Mouse (Mus musculus) heart, embryonic 14.5 days (tissue): ENCODE measurements at regions not wholly inside any gene's neighbourhood (a gene's known extent, or its start where the extent isn't known, plus 50 kb on each side); places are given as distances from the start of the nearest gene placed in this dataset.

Source experiments
- ATAC-seq: fragments of 200-750 bp; cut with Nextera tagmentation; 2 replicates; pipeline ENCODE4 v1.8.0; 2017; ENCODE audit warnings: low read depth, moderate TSS enrichment; ENCODE audit not compliant: insufficient number of reproducible peaks, insufficient read depth, low FRiP score
- H3K27ac ChIP-seq, 2 experiments: fragments of 200-500 bp in 1 of 2; fragments of 300-500 bp in 1 of 2; sonication (generic) in 1 of 2; replicated peaks in 1 of 2; 2 replicates each; pipeline ENCODE4 v1.5.1; 2012 to 2014; ENCODE audit warnings: low read depth in 2 of 2, low read length in 2 of 2, control low read depth in 1 of 2, mild to moderate bottlenecking in 1 of 2, mixed read lengths in 1 of 2; ENCODE audit not compliant: control insufficient read depth in 1 of 2, insufficient read depth in 1 of 2
- H3K27me3 ChIP-seq: fragments of 300-500 bp; sonication (generic); 2 replicates; pipeline ENCODE4 v1.6.1; 2014; ENCODE audit warnings: mild to moderate bottlenecking, low read length, control low read depth; ENCODE audit not compliant: control insufficient read depth, insufficient read depth
- H3K36me3 ChIP-seq: fragments of 300-500 bp; sonication (generic); 2 replicates; pipeline ENCODE4 v1.6.1; 2014; ENCODE audit warnings: mild to moderate bottlenecking, control low read depth, low read length, mixed read lengths; ENCODE audit not compliant: control insufficient read depth, insufficient read depth
- H3K4me1 ChIP-seq, 2 experiments: fragments of 200-500 bp in 1 of 2; fragments of 300-500 bp in 1 of 2; sonication (generic) in 1 of 2; 2 replicates each; pipeline ENCODE4 v1.6.1; 2012 to 2014; ENCODE audit warnings: low read length in 2 of 2, control low read depth in 1 of 2, mixed read lengths in 1 of 2; ENCODE audit not compliant: control insufficient read depth in 2 of 2, insufficient read depth in 2 of 2
- H3K4me2 ChIP-seq: fragments of 300-500 bp; sonication (generic); 2 replicates; pipeline ENCODE4 v1.6.1; 2014; ENCODE audit warnings: mild to moderate bottlenecking, low read length
- H3K4me3 ChIP-seq, 2 experiments: fragments of 200-500 bp in 1 of 2; fragments of 300-500 bp in 1 of 2; sonication (generic) in 1 of 2; 2 replicates each; pipeline ENCODE4 v1.5.1; 2012 to 2014; ENCODE audit warnings: low read length in 2 of 2, mild to moderate bottlenecking in 2 of 2, control low read depth in 1 of 2, low read depth in 1 of 2, moderate library complexity in 1 of 2; ENCODE audit not compliant: control insufficient read depth in 1 of 2, insufficient read depth in 1 of 2
- H3K9ac ChIP-seq: fragments of 300-500 bp; sonication (generic); 2 replicates; pipeline ENCODE4 v1.6.1; 2014; ENCODE audit warnings: mild to moderate bottlenecking, low read length
- H3K9me3 ChIP-seq: fragments of 300-500 bp; sonication (generic); 2 replicates; pipeline ENCODE4 v1.6.1; 2016; ENCODE audit warnings: low read length, control low read depth; ENCODE audit not compliant: control insufficient read depth
- WGBS: fragments of 180-500 bp; shearing (Covaris S2); extraction: QIAGEN DNeasy Blood & Tissue Kit; methylation state at CpG from one replicate; pipeline ENCODE4 v1.1.7; 2014; 5-methylcytosine and 5-hydroxymethylcytosine counted together

DNA sequence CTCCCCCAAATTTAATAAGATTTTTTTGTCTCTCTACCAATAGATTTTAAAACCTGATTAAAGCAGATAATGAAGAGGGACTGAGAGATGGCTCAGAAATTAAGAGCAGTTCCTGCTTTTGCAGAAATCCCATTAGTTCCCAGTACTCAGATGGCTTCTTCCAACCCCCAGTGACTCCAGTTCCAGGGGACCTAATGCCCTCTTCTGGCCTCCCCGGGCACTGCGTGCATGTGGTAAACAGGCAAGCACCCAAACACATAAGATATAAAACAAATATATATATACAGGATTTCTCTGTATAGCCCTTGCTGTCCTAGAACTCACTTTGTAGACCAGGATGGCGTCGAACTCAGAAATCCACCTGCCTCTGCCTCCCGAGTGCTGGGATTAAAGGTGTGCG, 163.9 kb upstream of the Dkk2 start:
- no peak for ATAC-seq
- Histone ChIP-seq H3K9ac (no peak overlapping the region), H3K27ac (no peak overlapping the region), H3K4me2 (no peak overlapping the region), H3K4me1 (no peaks in the 10 kb centered on the region), H3K27me3 (no peaks in the 10 kb centered on the region), H3K9me3 (no peaks in the 10 kb centered on the region), H3K4me3 (no peak overlapping the region), H3K36me3 (no peaks in the 10 kb centered on the region)
- WGBS: 78% methylated on average over 6 of the region's 6 CpGs

DNA sequence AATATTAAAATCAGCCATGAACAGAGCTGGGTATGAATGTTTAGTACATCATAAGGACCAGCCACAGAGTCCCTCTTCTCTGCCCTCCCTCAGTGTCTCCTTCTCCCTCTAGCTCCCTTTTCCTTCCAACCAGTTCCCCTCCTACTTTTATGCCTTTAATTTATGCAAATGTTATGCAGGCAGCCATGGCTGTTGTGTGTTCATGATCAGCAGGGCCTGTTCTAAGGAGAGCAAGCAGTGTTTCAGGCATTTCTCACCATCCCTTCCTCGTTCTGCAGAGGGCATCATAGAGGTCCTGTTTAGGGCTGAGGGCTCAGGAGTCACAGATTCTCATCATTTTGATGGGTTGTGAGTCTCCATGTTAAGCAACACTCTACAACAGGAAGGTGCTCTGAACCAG, 162.4 kb upstream of the Dkk2 start:
- H3K27me3 ChIP-seq: no peaks in the 10 kb centered on the region
- H3K27ac ChIP-seq: no peak overlapping the region
- no peaks in the 10 kb centered on the region for H3K36me3 ChIP-seq
- no peak for ATAC-seq
- no peak overlapping the region for H3K4me3 ChIP-seq
- WGBS: 40% methylated on average over 1 of the region's 1 CpGs
- H3K9me3 ChIP-seq: no peaks in the 10 kb centered on the region
- H3K4me2 ChIP-seq: no peak overlapping the region
- H3K9ac ChIP-seq: no peak overlapping the region
- H3K4me1 ChIP-seq: no peaks in the 10 kb centered on the region

DNA sequence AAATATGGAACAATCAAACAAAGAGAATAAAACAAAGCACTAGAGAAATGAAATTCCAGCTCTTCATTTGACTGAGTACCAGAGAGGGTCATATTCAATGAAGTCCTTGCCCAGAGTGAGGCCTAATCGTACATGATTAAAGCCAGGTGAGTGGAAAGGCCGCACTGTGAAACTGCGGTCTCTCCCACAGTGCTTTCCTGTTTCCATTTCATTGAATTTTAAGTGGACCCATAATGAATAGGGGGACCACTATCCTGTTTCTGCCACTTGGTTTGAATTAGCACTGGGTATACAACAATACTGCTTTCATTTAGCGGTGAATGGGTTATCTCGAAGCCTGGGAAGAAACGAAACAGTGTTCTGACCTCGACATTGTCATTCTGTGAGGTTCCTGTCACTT, 144.2 kb upstream of the Dkk2 start:
- no peaks in the 10 kb centered on the region for H3K9me3 ChIP-seq
- H3K36me3 ChIP-seq: no peaks in the 10 kb centered on the region
- H3K4me3 ChIP-seq: no peak overlapping the region
- H3K27me3 ChIP-seq: no peaks in the 10 kb centered on the region
- no peak overlapping the region for H3K9ac ChIP-seq
- no peak for ATAC-seq
- no peaks in the 10 kb centered on the region for H3K4me1 ChIP-seq
- H3K4me2 ChIP-seq: no peak overlapping the region
- WGBS: 83% methylated on average over 7 of the region's 7 CpGs
- no peak overlapping the region for H3K27ac ChIP-seq

DNA sequence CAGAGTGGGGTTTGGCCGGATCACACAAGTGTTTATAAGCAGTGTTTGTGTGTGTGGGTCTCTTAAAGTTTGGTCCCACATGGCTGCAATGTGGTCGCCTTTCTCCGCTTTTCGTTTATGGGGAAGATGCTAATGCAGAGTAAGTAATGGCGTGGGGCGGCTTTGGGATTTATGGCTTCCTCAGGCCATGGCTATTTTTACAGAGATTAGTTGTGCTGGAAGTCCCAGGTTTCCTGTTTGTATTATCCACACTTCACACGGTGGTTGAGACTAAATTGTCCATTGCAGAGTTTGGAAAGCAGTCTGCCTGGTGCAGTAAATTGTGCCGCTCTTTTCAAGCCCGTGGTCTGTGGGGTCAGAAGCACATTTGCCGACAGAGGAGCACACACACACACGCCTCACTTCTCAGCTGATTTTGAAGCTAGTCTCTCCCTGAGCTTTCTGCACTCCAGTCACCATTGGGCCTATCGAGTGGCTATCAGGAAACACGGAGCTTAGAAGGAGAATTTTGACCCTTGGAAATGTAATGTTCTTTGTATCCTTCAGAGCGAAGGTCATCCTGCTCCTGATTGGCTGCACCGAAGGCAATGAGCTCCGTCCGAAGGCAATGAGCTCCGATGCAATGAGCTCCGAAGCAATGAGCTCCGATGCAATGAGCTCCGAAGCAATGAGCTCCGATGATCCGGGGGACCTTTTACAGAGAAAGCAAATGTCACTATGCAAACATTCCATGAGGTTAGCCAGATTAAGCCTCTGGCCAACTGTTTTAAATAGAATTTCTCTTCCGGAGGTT, 142.9 kb upstream of the Dkk2 start:
- ATAC-seq: no peak
- Histone ChIP-seq H3K36me3 (no peaks in the 10 kb centered on the region), H3K4me1 (no peaks in the 10 kb centered on the region), H3K4me3 (no peak overlapping the region), H3K27me3 (no peaks in the 10 kb centered on the region), H3K27ac (no peak overlapping the region), H3K9me3 (no peaks in the 10 kb centered on the region), H3K9ac (no peak overlapping the region), H3K4me2 (no peak overlapping the region)
- 71% methylated on average over 24 of the region's 24 CpGs for WGBS

DNA sequence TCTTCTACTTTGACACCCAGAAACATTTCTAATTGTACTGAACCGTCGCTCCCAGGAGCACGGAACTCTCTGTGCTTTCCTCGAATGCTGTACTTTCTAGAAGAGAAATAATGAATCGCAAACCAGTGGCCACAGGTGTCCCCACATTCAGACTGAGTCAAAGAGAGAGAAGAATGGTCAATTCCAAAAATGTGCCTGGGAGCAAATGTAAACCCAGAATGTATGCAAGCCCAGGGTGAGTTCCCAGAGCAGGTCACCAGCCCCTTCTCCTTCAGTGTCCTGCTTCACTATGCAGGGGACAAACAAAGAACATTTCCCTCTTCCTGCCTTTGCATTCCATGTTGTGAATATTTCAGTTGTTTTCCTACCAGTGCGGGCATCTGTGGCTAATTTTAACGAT, 141.7 kb upstream of the Dkk2 start:
- H3K27ac ChIP-seq: no peak overlapping the region
- H3K27me3 ChIP-seq: no peaks in the 10 kb centered on the region
- H3K36me3 ChIP-seq: no peaks in the 10 kb centered on the region
- no peaks in the 10 kb centered on the region for H3K9me3 ChIP-seq
- 85% methylated on average over 7 of the region's 7 CpGs for WGBS
- no peak for ATAC-seq
- no peak overlapping the region for H3K4me2 ChIP-seq
- no peaks in the 10 kb centered on the region for H3K4me1 ChIP-seq
- no peak overlapping the region for H3K9ac ChIP-seq
- H3K4me3 ChIP-seq: no peak overlapping the region

DNA sequence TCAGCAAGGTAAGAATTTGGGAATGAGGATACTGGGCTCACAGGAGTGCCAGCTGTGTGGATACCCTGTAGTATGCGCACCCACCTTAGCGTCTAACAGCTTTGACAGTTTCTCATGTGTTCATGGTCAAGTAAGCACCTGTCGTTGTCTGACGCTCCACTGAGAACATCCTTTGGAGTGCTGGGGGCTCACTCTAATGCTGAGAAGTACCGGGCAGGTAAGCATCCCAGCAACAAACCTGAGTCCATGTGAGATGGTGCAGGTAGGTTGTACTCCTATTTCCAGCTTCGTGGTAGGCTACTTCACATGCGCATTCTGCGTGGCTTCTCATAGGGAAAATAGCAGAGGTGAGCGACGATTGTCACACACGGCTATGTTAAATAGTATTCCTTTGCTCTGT, 129.3 kb upstream of the Dkk2 start:
- Histone ChIP-seq H3K4me3 (no peak overlapping the region), H3K27ac (no peak overlapping the region), H3K4me2 (no peak overlapping the region), H3K9ac (no peak overlapping the region), H3K9me3 (no peaks in the 10 kb centered on the region), H3K4me1 (no peaks in the 10 kb centered on the region), H3K36me3 (no peaks in the 10 kb centered on the region), H3K27me3 (no peaks in the 10 kb centered on the region)
- 93% methylated on average over 11 of the region's 11 CpGs for WGBS
- no peak for ATAC-seq

DNA sequence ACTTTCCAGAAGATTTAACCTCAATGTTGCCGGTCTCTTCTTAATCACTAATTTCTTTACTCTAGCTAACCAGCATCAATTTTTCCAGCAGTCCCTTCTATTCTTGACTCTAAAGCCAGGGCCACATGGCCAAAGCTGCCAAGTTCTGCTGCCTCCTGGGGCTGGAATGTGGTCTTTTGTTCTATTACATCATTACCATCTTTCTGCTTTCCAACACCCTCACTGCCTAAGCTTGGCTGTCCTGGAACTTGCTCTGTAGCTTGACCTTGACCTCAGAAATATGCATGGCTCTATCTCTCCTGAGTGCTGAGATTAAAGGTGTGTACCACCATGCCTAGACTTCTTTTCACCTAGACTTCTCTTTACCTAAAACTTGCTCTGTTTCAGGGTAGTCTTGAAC, 124.5 kb upstream of the Dkk2 start:
- 88% methylated on average over 1 of the region's 1 CpGs for WGBS

DNA sequence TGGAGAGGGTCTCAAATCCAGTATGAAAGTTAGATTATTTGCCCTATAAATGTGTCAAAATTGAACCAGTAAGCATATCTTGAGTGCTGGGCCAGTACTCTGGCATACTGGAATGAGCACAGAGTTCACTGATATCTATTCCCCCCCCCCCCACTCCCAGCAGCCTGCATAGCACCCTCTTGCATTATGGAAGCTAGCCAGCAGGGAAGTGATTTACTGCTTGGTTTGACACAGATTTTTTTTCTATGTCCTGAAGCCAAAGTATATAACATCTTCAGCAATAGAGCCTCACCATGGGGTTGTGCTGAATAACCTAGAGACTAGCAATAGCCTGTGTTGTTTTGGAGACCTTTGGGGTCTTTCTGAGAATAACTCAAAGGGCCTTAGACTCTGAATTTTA, 123.5 kb upstream of the Dkk2 start:
- 0 out of 4 replicates have a peak, but pooled peaks cover 0 to 2% of the 10 kb centered on the region in 2 experiments for H3K4me1 ChIP-seq
- H3K27ac ChIP-seq: no peak overlapping the region
- no peaks in the 10 kb centered on the region for H3K9me3 ChIP-seq
- no peak overlapping the region for H3K4me2 ChIP-seq
- H3K4me3 ChIP-seq: no peak overlapping the region
- H3K36me3 ChIP-seq: no peaks in the 10 kb centered on the region
- H3K9ac ChIP-seq: no peak overlapping the region
- H3K27me3 ChIP-seq: no peaks in the 10 kb centered on the region
- ATAC-seq: no peak

More for the DNA sequence above, 124.5 kb upstream of the Dkk2 start:
- H3K4me2 ChIP-seq: no peak overlapping the region
- no peaks in the 10 kb centered on the region for H3K36me3 ChIP-seq
- H3K27ac ChIP-seq: no peak overlapping the region
- no peaks in the 10 kb centered on the region for H3K27me3 ChIP-seq
- no peak overlapping the region for H3K9ac ChIP-seq
- no peak for ATAC-seq
- H3K4me3 ChIP-seq: no peak overlapping the region
- no peaks in the 10 kb centered on the region for H3K4me1 ChIP-seq
- H3K9me3 ChIP-seq: no peaks in the 10 kb centered on the region
